Mouse (Mus musculus): ENCODE results near the gene Slc43a1. TPM values are rescaled to one million over a fixed set of nuclear protein-coding genes. Genes with fewer than 3 reads are reported as not detected.
"Not testable (repeated sequence)": the region's sequence is repeated elsewhere in the genome, so short reads cannot be mapped to it uniquely, and the experiment has no call there.

Slc43a1 gene
- polyA plus RNA-seq, 1 experiment: not detected

DNA sequence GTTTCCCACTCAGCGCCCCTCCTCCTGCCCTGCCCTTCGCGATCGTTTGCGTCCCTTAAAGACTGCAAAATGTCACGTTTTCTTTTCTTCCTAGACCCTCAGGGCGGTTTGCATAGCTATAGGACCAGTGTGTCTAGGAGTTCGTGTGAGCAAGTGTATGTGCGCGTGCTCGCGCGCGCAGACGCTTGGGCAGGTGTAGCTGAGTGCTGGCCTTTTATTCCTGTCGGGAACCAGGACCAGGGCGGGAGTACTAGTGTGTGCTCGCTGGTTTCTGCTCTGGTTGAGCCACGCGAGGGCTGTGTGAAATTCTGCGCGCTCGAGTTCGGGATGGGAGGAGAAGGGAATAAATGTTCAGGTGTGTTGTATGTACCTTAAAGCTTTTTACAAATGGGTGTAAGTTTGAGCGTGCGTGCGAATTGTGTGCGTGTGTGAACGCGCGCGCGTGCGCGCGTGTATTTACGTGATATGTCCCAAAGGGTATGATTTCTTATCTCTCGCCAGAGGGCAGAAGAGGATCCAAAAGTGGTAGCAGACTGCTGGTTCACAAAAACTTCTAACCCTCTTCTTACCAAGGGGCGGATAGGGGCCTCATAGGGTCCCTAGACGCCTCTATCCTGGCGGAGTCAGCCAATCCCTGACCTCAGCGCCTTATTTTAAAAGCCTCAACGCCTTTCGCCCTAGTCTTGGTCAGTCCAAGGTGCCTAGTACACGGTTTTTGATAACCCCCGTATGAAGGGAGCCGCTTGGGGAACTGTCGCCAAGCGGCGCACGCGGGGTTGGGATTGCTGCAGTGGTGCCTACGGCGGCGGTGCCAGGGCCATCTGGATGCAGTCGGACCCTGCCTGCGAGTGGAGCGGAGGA lies 49.0 kb downstream of the Slc43a1 start:
- TF ChIP-seq POLR2A (IDR thresholded peaks at IDR 0.05; ENCODE audit: borderline replicate concordance, low read depth, low read length) (no peak), CTCF (IDR thresholded peaks at IDR 0.05; ENCODE audit: low read depth, low read length) (peak; percentile 25; the same call in 1 of the 2 replicates)
- H3K4me3 ChIP-seq (ENCODE audit: insufficient read depth, low read length): peak overlapping the region; percentile 45
- peaks cover 3% of the 10 kb centered on the region; the same call in 1 of the 2 replicates for H3K4me1 ChIP-seq (ENCODE audit: control insufficient read depth, insufficient read depth, low read length)
- H3K27ac ChIP-seq (ENCODE audit: insufficient read depth, low read depth, low read length): no peak overlapping the region

DNA sequence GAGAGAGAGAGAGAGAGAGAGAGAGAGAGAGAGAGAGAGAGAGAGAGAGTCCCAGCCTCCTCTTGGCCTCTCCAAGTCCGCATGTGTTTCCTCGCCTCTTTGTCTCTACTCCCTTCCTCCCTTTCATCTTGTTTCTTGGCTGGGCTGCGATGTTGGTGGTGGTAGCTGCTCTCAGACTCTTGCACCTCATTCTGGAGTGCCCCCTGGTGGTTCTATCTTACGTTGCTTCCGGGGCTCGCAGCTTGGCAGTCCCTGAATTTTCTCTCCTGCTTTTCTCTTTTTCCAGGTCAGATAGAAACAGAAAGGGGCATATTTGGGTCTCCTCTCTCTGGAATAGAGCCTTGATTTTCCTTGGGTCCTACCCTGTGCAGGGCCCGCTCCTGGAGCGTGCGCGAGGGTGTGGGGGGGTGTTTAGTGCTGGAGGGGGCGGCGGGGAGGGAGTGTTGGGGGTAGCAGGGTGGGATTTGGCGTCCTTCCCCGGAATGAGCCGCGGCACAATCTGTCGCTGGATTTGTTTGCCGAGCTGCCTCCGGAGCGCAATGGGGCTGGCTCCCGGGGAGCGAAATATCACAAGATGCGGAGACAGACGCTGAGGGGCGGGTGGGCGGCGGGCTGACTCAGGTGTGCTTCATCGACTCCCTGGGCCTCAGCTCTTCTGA lies 50.1 kb downstream of the Slc43a1 start:
- Histone ChIP-seq H3K4me1 (ENCODE audit: control insufficient read depth, insufficient read depth, low read length) (no peaks in the 10 kb centered on the region), H3K4me3 (ENCODE audit: insufficient read depth, low read length) (no peak overlapping the region), H3K27ac (ENCODE audit: insufficient read depth, low read depth, low read length) (no peak overlapping the region)
- TF ChIP-seq CTCF (IDR thresholded peaks at IDR 0.05; ENCODE audit: low read depth, low read length) (peak; percentile 40), POLR2A (IDR thresholded peaks at IDR 0.05; ENCODE audit: borderline replicate concordance, low read depth, low read length) (no peak)

- TF ChIP-seq POLR2A (IDR thresholded peaks at IDR 0.05; ENCODE audit: borderline replicate concordance, low read depth, low read length) (no peak), CTCF (IDR thresholded peaks at IDR 0.05; ENCODE audit: low read depth, low read length) (no peak)
Measured at GRCm38 (mm10) chr2:84889316-84890044, 50.8 kb downstream of the Slc43a1 start.

GRCm38 (mm10) chr2:84890045-84890340 lies 51.3 kb downstream of the Slc43a1 start:
- no peak overlapping the region for H3K4me3 ChIP-seq (ENCODE audit: insufficient read depth, low read length)
- no peaks in the 10 kb centered on the region for H3K4me1 ChIP-seq (ENCODE audit: control insufficient read depth, insufficient read depth, low read length)
- TF ChIP-seq CTCF (IDR thresholded peaks at IDR 0.05; ENCODE audit: low read depth, low read length) (peak; percentile 73), POLR2A (IDR thresholded peaks at IDR 0.05; ENCODE audit: borderline replicate concordance, low read depth, low read length) (no peak)

More at GRCm38 (mm10) chr2:84889316-84890044, 50.8 kb downstream of the Slc43a1 start:
- no peak overlapping the region for H3K27ac ChIP-seq (ENCODE audit: insufficient read depth, low read depth, low read length)
- H3K4me3 ChIP-seq (ENCODE audit: insufficient read depth, low read length): no peak overlapping the region
- no peaks in the 10 kb centered on the region for H3K4me1 ChIP-seq (ENCODE audit: control insufficient read depth, insufficient read depth, low read length)

DNA sequence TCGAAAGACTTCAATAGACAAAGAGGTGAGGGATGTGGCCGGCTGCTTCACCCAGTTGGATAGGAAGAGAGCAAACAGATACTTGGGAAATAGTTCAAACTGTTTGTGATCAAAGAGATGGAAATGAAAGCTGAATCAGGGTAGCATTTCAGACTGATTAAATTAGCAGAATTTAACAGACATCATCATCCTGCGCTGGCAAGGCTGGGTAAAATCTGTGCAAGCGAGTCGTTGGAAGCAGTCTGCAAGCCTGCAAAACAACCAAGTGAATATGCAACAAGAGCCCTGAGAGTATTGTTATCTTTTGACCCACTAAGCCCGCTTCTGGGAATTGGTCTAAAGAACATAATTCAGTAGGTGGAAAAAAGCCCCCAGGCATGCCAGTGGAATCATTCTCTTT lies 54.7 kb downstream of the Slc43a1 start:
- H3K4me1 ChIP-seq (ENCODE audit: control insufficient read depth, insufficient read depth, low read length): no peaks in the 10 kb centered on the region
- TF ChIP-seq CTCF (IDR thresholded peaks at IDR 0.05; ENCODE audit: low read depth, low read length) (no peak), POLR2A (IDR thresholded peaks at IDR 0.05; ENCODE audit: borderline replicate concordance, low read depth, low read length) (no peak)
- no peak overlapping the region for H3K4me3 ChIP-seq (ENCODE audit: insufficient read depth, low read length)
- no peak overlapping the region for H3K27ac ChIP-seq (ENCODE audit: insufficient read depth, low read depth, low read length)

More at GRCm38 (mm10) chr2:84890045-84890340, 51.3 kb downstream of the Slc43a1 start:
- no peak overlapping the region for H3K27ac ChIP-seq (ENCODE audit: insufficient read depth, low read depth, low read length)

DNA sequence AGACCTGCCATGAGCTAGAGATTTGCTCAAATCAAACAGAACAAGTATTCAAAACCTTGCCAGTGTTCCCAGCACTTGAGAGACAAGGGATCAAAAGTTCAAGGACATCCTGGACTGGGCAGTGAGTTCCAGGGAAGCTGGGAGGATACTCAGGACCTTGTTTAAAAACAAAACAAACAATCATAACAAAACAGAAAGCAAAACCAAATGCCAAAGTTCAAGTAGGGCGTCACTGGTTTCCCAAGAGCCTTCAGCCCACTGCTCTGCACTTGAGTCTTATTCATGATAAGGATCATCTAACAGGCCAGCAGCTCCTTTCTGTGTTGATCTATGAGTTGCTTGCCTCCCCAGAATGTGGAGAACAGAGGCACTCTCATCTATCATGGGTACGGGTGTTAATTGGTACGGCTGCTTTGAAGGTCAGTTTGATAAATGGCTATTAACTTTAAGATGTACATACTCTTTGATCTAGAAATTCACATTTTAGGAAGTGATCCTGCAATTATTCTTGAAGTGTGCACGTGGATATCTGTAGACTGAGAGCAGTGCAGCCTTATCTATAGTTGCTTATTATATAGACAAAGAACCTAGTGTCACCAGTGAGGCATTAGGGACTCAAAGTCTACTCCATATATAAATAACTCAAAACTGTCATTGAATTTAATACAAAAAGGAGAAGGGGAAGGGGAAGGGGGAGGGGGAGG lies 57.0 kb downstream of the Slc43a1 start:
- Histone ChIP-seq H3K27ac (ENCODE audit: insufficient read depth, low read depth, low read length) (no peak overlapping the region), H3K4me1 (ENCODE audit: control insufficient read depth, insufficient read depth, low read length) (no peaks in the 10 kb centered on the region), H3K4me3 (ENCODE audit: insufficient read depth, low read length) (no peak overlapping the region)
- no peak for TF ChIP-seq CTCF (IDR thresholded peaks at IDR 0.05; ENCODE audit: low read depth, low read length)
- no peak for TF ChIP-seq POLR2A (IDR thresholded peaks at IDR 0.05; ENCODE audit: borderline replicate concordance, low read depth, low read length)

- H3K4me3 ChIP-seq (ENCODE audit: insufficient read depth, low read length): not testable (repeated sequence)
Measured at GRCm38 (mm10) chr2:84896686-84897085, 58.0 kb downstream of the Slc43a1 start.

DNA sequence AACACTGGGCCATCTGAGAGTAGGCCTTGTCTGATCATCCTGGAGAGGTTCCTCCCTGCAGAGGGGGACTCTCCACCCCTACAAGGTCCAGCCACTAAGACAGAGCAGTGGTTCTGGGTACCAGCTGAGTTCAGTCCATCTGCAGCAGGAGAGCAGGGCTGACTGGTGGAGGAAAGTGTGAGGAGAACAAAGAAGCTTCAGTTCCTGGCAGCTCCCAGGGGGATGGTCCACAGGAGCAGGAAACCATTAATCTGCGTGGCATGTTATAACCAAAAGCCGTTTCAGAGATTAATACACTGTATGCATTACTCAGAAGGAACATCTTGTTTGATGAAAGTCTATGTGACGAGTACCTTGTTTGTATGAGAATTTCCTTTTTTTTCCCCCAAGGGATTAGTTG lies 74.1 kb downstream of the Slc43a1 start:
- Histone ChIP-seq H3K4me1 (ENCODE audit: control insufficient read depth, insufficient read depth, low read length) (no peaks in the 10 kb centered on the region), H3K4me3 (ENCODE audit: insufficient read depth, low read length) (no peak overlapping the region), H3K27ac (ENCODE audit: insufficient read depth, low read depth, low read length) (no peak overlapping the region)
- no peak for TF ChIP-seq CTCF (IDR thresholded peaks at IDR 0.05; ENCODE audit: low read depth, low read length)
- no peak for TF ChIP-seq POLR2A (IDR thresholded peaks at IDR 0.05; ENCODE audit: borderline replicate concordance, low read depth, low read length)

More at GRCm38 (mm10) chr2:84896686-84897085, 58.0 kb downstream of the Slc43a1 start:
- H3K27ac ChIP-seq (ENCODE audit: insufficient read depth, low read depth, low read length); H3K4me1 ChIP-seq (ENCODE audit: control insufficient read depth, insufficient read depth, low read length): not testable (repeated sequence)

Other genes with a start within 250 kb of the Slc43a1 start
- 99.2 and 110 TPM in 2 replicates for gene Ctnnd1, start 188.1 kb upstream of the Slc43a1 start, polyA plus RNA-seq (2012; ENCODE audit: insufficient read depth, insufficient read length, missing spikeins)
- gene Btbd18, start 179.8 kb upstream of the Slc43a1 start, polyA plus RNA-seq (2012; ENCODE audit: insufficient read depth, insufficient read length, missing spikeins): not detected in 2 replicates
- gene Selenoh, start 168.1 kb upstream of the Slc43a1 start, polyA plus RNA-seq (2012; ENCODE audit: insufficient read depth, insufficient read length, missing spikeins): 24.2 and 24.5 TPM in 2 replicates
- gene Gm28635, start 160.8 kb upstream of the Slc43a1 start, polyA plus RNA-seq (2012; ENCODE audit: insufficient read depth, insufficient read length, missing spikeins): not detected in 2 replicates
- gene Med19, start 160.4 kb upstream of the Slc43a1 start, polyA plus RNA-seq (2012; ENCODE audit: insufficient read depth, insufficient read length, missing spikeins): 20.4 and 22.9 TPM in 2 replicates
- 41.4 TPM in 2 replicates for gene Tmx2, start 159.7 kb upstream of the Slc43a1 start, polyA plus RNA-seq (2012; ENCODE audit: insufficient read depth, insufficient read length, missing spikeins)
- 27.5 and 29.2 TPM in 2 replicates for gene Zdhhc5, start 123.7 kb upstream of the Slc43a1 start, polyA plus RNA-seq (2012; ENCODE audit: insufficient read depth, insufficient read length, missing spikeins)
- 16.4 and 16.6 TPM in 2 replicates for gene Clp1, start 111.5 kb upstream of the Slc43a1 start, polyA plus RNA-seq (2012; ENCODE audit: insufficient read depth, insufficient read length, missing spikeins)
- 0.70 and 0.92 TPM in 2 replicates for gene Ypel4, start 104.8 kb upstream of the Slc43a1 start, polyA plus RNA-seq (2012; ENCODE audit: insufficient read depth, insufficient read length, missing spikeins)
- not detected in 2 replicates for gene Gm19426, start 95.2 kb upstream of the Slc43a1 start, polyA plus RNA-seq (2012; ENCODE audit: insufficient read depth, insufficient read length, missing spikeins)
- 0.83 TPM in 1 of 2 replicates, not detected in the other for gene Serping1, start 63.4 kb upstream of the Slc43a1 start, polyA plus RNA-seq (2012; ENCODE audit: insufficient read depth, insufficient read length, missing spikeins)
- gene Ube2l6, start 40.0 kb upstream of the Slc43a1 start, polyA plus RNA-seq (2012; ENCODE audit: insufficient read depth, insufficient read length, missing spikeins): 107 and 110 TPM in 2 replicates
- gene Smtnl1, start 16.2 kb upstream of the Slc43a1 start, polyA plus RNA-seq (2012; ENCODE audit: insufficient read depth, insufficient read length, missing spikeins): not detected in 2 replicates
- gene Timm10, start 11.9 kb upstream of the Slc43a1 start, polyA plus RNA-seq (2012; ENCODE audit: insufficient read depth, insufficient read length, missing spikeins): 20.7 TPM in 2 replicates
- gene Rtn4rl2, start 47.9 kb downstream of the Slc43a1 start, polyA plus RNA-seq (2012; ENCODE audit: insufficient read depth, insufficient read length, missing spikeins): not detected in 2 replicates
- gene Slc43a3, start 97.7 kb downstream of the Slc43a1 start, polyA plus RNA-seq (2012; ENCODE audit: insufficient read depth, insufficient read length, missing spikeins): 14.9 and 15.3 TPM in 2 replicates
- gene Prg2, start 141.6 kb downstream of the Slc43a1 start, polyA plus RNA-seq (2012; ENCODE audit: insufficient read depth, insufficient read length, missing spikeins): not detected in 2 replicates
- gene Prg3, start 149.4 kb downstream of the Slc43a1 start, polyA plus RNA-seq (2012; ENCODE audit: insufficient read depth, insufficient read length, missing spikeins): not detected in 2 replicates
- 96.1 and 96.7 TPM in 2 replicates for gene Ssrp1, start 198.4 kb downstream of the Slc43a1 start, polyA plus RNA-seq (2012; ENCODE audit: insufficient read depth, insufficient read length, missing spikeins)
- 0.42 TPM in 1 of 2 replicates, not detected in the other for gene P2rx3, start 198.6 kb downstream of the Slc43a1 start, polyA plus RNA-seq (2012; ENCODE audit: insufficient read depth, insufficient read length, missing spikeins)
- 7.5 and 10.9 TPM in 2 replicates for gene Tnks1bp1, start 209.2 kb downstream of the Slc43a1 start, polyA plus RNA-seq (2012; ENCODE audit: insufficient read depth, insufficient read length, missing spikeins)